Mouse (Mus musculus) thymus, adult 2 months (tissue): Measurements from ENCODE around the gene Frs3.

ENCODE experiments used
- CTCF ChIP-seq: fragments of 200-500 bp; IDR thresholded peaks from 2 replicates; pipeline ENCODE4 v1.5.1; 2012; ENCODE audit warnings: mild to moderate bottlenecking, control low read depth, low read length, moderate library complexity, borderline replicate concordance; ENCODE audit not compliant: control insufficient read depth, poor library complexity, insufficient read depth; ENCODE audit errors: extremely low read depth
- POLR2A ChIP-seq: fragments of 200-500 bp; IDR thresholded peaks from 2 replicates; pipeline ENCODE4 v1.6.1; 2012; ENCODE audit warnings: mild to moderate bottlenecking, low read length, control low read depth, moderate library complexity; ENCODE audit not compliant: control insufficient read depth, poor library complexity, insufficient read depth; ENCODE audit errors: extremely low read depth

GRCm38 (mm10) chr17:47682836-47683235 lies 6.0 kb upstream of the Frs3 start:
- TF ChIP-seq POLR2A: no peak
- no peak for TF ChIP-seq CTCF
